Mouse (Mus musculus): Measurements from ENCODE around the gene Lemd1.
A peak's percentile ranks its signal among the peaks of the same experiment; 100 is the strongest.

The Lemd1 gene

DNA sequence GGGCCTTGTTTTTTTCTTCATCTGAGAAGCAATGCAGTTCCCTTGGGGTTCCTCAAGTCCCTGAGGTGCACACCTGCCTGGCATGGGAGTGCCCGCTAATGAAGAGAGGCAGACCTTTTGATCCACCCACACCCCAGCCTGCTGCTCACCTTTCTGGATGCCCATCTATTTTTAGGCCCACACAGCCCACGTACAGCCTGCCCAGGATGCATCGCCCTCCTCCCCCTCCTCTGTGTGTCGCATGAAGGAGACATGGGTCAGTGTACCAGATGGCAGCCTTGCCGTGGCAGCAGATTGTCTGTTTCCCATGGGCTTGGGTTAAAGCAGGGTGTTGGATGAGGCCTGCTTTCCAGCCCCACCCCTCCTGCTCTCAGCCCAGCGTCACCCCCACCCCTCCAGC, 98.7 kb downstream of the Lemd1 start:
- no peak for DNase-seq (ENCODE audit: low read depth, low spot score)

DNA sequence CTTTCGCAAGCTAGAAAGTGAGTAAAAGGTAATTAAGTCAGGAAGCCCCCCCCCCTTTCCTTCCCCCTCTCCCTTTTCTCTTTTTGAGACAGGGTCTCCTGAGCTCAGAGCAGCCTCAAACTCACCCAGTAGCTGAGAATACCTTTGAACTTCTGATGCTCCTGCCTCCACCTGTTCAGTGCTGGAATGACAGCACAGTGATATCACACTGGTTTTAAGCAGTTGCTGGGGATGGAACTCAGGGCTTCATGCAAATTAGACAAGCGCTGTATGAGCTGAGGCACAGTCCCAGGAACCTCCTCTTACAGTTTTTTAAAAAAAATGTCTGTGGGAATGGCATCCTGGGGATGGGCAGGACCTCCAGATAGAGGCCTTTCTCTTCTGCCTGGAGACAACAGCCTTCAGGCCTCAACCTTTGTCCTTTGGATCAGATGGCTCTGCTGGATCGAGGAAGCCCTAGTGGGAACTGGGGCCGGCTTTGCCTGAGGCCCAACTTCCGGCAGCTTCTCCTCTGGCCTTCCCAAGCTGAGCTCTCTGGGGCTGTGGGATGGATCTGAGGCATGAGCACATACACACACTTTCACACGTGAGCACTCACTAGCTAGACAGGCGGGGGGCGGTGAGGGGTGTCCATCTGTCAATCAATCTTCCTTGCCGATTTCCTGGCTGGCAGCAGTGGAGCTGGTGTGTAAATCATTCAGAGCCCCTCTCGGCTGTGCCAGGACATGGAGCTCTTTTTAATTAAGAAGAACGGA, 99.9 kb downstream of the Lemd1 start:
- DNase-seq (ENCODE audit: low read depth, low spot score) = peak; percentile 88

DNA sequence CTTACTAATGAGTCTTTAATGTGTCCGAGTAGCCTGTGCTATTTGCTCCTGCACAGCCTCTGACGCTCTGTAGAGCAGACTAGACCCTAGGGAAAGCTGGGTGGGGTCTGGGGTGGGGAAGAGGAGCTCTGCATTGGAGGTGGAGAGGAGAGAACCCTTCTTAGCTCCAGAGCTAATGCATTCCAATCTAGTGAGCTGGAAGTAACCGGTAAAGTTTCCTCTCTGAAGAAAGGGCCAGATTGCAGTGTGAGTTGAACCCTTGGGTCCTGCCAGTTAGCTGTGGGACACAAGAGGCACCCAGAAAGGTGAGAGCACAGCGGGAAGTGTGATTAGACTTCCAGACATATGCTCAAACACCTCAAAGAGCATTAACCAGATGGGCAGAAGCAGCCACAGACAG, 100.5 kb downstream of the Lemd1 start:
- DNase-seq (ENCODE audit: low read depth, low spot score) = peak; percentile 50

DNA sequence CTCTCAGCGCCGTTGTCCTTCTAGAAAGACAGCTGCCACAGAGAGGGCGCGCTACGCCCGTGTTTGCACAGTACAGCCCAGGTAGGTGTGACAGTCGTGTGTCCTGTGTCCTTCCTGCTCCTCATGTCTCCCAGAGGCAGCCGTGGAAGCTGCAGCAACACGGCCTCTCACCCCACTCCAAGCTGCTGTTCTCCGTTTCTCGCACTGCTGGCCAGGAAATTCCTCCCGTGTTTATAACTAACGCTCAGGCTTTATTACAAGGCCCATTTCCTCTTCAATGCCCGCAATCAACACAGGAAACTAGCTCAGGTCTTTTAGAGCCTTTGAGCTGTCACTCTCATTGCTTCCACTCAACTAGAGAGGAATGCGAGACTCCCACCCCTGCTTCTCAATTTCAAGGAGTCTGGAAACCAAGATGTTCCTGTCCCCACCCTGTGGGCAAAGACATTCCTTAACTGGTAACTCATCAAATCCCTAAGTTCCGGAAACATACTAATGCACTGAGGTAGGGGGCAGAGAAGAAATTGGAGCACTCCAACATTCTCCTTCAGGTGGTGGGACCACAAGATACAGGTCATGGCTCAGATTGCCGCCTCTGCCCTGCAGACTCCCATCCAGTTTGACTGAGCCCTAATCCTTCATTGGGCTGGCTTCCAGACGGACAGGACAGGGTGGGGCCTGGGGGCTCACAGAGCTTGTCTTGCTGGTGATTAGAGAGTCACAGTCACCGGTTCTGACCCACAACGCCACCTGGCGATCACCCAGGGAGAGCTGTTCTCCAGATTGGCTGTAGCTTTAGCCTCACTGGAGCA, 101.3 kb downstream of the Lemd1 start:
- peak; percentile 86 for DNase-seq (ENCODE audit: low read depth, low spot score)

DNA sequence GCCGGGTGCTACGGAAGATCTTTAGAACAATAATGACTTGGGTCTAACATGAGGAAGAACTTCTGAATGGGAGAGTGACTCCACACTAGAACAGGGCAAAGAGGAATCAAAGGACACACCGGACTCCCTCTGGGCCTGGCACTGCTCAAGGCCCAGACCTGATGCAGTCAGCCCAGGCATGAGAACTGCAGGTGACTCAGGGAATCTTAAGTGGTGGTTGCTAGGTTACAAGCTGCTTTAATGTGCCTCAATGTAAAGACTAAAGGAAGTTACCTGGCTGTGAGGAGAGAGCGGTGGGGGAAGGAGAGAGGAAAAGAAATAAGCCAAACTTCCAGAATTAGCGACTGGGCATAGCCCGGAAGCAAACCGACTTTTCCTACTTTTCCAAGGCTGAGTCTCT, 104.3 kb downstream of the Lemd1 start:
- DNase-seq (ENCODE audit: low read depth, low spot score) = no peak

DNA sequence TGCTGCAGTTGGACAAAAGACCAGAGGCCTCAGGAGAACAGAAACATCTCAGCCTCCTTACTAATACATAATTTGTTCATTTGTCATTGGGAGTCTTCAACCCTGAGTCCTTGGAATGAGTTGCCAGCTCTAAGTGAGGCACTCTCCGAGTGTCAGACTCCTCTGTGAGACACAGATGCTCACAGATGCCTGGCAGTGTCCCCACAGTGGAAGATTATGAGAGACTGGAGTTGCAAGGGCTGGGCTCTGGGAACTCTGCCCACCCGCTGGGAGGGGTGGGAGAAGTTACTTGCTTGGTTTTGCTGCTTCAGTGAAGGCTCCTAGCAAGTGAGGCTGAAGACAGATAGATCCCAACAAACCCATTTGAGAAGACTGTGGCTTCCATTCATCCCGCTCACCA, 104.8 kb downstream of the Lemd1 start:
- DNase-seq (ENCODE audit: low read depth, low spot score) = no peak

DNA sequence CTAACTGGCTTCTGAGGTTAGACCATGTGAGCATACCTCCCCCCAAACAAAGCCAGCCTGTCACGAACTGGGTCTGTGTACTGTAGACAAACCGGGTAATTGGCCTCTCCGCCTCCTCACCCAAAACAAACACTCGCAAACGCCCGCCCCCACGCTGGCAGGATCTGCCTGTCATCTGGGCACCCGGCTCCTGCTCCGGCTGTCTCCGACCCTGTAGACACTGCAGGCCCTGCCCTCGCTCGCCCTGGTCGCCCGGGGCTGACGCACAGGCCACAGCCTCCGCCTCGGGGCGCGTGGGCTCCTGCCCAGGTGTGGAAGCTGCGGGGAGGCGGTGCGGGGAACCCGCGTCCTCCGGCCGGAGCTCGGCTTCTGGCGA, 107.2 kb downstream of the Lemd1 start, which contains the start of gene Klhdc8a:
TSS of gene Klhdc8a (plus strand) at position 202 of the 376 bp plus-strand sequence.
- DNase-seq (ENCODE audit: low read depth, low spot score) = no peak

DNA sequence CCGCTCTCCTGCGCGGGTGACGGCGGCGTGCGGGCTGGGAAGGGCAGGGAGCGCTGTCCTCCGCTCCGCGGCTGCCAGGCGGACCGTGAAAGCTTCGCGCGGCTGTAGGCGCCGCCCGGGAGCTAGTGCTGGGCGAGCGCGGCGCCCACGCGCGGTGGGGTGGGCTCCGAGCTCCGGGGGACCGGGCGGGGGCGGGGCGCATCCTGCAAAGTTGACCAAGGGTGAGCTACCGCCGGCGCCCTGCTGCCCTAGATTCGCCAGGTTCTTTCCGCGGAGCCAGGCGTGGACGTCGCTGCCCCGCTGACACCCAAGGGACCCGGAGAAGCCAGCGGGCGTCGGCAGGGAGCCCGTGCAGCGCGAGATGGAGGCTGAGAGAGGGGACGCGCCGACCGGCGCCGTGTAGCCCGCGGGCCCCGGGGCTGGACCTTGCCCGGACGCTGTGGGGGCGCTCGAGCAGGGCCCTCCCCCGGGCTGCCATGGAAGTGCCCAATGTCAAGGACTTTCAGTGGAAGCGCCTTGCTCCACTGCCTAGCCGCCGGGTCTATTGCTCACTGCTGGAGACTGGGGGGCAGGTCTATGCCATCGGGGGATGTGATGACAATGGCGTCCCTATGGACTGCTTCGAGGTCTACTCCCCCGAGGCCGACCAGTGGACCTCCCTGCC, 107.7 kb downstream of the Lemd1 start:
- no peak for DNase-seq (ENCODE audit: low read depth, low spot score)

DNA sequence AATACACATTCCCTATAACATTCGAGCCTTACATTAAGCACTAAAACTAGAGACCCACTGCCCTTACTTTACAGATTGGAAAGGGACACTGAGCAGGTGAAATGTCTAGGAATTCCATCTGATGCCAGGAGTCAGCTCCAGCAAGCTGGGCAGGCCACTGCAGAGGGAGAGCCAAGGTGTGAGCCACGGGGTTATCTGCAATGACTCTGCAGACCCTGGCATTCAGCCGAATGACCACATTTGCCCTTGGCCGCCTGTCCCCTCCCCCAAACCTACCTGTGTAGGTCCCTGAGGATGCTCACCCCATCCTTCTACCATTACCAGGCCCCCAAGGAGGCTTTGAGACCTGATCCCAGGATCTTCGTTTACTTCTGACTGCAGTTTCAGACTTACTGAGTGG, 108.5 kb downstream of the Lemd1 start:
- no peak for DNase-seq (ENCODE audit: low read depth, low spot score)

DNA sequence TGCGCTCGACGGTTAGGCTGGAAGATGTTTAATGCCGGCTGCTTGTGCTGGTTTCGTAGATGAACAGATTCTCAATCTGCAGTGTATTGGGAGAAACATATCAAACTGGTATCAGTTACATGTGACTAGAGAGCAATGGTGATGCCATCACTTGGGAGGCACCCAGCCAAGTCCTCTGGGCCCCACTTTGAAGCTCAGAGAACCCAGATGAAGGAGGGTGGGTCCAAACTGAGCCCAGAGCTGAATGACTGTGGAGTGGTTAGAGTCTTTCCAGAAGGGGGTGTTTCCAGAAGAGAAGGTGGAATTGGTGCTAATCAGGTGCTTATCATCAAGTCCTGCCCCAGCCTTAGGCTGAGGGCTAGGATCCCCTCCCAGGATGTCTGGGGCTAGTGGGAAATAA, 110.0 kb downstream of the Lemd1 start:
- no peak for DNase-seq (ENCODE audit: low read depth, low spot score)

DNA sequence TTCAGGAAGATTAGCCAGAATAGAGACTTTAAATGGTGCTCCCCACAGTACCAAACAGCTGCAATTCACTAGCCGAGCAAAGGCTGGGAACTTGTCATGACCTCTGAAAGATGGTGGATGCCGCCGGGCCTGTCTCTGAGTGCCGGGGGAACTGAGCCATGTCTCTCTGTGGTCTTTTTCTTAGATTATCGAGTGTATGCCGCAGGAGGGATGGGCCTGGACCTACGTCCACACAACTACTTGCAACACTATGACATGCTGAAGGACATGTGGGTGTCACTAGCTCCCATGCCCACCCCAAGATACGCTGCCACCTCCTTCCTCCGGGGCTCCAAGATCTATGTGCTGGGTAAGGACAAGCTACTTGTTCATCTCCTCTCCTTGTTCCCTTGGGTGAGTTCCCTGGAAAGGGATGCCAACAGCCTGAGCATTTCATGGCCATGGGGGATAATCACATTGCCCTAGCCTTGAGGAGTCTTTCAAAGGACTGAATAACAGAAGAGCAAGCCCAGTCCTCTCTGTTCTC, 111.2 kb downstream of the Lemd1 start:
- DNase-seq (ENCODE audit: low read depth, low spot score) = no peak

DNA sequence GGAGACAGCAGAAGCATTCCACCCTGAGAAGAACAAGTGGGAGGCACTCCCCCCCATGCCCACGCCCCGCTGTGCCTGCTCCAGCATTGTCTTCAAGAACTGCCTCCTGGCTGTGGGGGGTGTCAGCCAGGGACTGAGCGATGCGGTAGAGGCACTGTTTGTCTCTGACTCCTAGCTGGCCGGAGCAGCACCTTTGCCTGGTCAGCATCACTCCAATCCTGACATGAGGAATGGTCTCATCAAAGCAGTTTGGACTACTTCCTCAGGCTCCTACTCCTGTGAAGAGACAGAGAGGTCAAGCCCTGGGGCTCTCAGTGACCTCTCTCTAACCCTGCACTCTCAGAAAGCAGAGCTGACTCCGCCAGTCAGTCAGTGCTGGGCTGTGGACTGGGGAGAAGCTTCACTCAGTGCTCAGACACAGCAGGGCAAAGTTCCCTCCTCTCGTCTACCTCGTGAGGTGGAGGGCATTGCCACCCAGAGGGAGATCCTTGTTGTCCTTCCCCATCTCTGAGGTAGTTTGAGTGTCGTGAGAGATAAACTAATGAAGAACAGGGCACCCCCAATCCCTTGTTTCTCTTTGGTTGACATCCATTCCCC, 113.5 kb downstream of the Lemd1 start:
- no peak for DNase-seq (ENCODE audit: low read depth, low spot score)

DNA sequence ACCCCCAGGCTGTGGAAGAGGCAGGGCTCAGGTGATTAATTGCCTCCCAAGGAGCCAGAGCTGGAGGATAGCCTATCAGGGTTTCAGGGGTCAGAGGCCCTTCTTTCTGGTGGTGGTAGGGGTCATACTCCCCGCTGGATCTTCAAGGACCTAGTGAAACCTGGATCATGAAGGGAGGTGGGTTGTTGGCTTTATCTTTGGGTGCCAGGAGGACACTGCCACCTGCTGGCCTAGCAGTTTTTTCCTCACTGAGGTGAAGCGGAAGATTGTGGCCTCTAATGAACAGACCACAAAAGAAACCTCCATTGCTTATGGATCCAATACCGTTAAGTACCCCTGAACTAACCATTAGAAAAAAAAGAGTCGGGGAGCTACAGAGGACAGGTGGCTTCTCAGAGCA, 114.9 kb downstream of the Lemd1 start:
- peak; percentile 80 for DNase-seq (ENCODE audit: low read depth, low spot score)

DNA sequence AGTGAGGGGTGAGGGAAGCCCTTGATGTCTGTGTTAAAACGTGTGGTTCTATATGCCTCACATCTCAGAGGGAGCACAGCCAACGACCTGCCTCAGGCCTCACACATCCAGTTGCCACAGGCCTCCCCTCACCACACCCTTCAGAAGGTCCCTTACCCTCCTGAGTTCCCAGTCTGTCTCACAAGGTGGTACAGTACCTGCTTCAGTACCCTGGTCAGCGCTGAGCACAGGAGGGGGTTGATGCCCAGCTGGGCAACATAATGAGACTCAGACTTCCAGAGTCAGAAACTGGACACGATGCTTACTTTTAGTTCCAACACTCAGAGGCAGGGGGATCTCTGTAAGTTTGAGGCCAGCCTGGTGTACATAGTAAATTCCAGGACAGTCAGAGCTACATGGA, 115.6 kb downstream of the Lemd1 start:
- DNase-seq (ENCODE audit: low read depth, low spot score) = peak; percentile 66

DNA sequence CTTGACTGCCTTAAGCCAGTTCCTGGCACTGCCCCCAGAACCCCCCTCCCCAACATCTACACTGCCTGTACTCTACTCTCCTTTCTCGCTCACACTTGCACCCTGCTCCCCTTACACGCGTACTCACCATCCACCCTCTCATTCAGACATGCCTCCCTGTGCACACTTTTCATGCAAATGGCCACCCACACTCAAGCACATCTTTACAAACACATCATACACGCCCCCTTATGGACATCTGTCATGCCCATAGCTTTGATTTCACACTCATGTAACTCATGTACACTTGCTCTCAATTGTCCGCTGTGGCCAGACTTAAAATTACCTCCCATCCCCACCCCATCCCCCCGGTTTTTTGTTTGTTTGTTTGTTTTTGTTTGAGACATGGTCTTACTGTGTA, 116.7 kb downstream of the Lemd1 start:
- no peak for DNase-seq (ENCODE audit: low read depth, low spot score)

DNA sequence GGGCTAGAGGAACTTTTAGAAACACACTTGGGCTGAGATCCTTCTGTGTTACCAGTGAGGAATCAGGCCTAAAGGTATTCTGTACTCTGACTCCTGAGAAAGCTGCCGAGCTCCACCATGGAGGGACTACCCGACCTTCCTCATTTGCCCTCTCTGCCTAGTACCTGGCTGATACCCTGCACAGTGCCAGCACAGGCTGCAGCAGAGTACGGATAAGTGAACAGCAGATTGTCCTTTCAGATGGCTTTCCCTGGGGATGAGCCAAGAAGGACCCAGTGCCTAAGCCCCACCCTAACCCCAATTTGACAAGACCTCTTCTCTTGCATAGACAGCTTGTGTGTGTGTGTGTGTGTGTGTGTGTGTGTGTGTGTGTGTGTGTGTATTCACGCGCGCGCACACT, 117.4 kb downstream of the Lemd1 start:
- DNase-seq (ENCODE audit: low read depth, low spot score) = no peak
